Mouse (Mus musculus) cerebellum, postnatal 10 days (tissue): ENCODE measurements at regions not wholly inside any gene's neighbourhood (a gene's known extent, or its start where the extent isn't known, plus 50 kb on each side); places are given as distances from the start of the nearest gene placed in this dataset.

Source experiments
- DNase-seq, 2 experiments: peaks; one replicate each; pipeline ENCODE4 v3.0.0; 2021; ENCODE audit warnings: mixed read lengths in 2 of 2

GRCm38 (mm10) chr10:17082926-17083325 lies 640.1 kb upstream of the Cited2 start:
- DNase-seq = no peak

DNA sequence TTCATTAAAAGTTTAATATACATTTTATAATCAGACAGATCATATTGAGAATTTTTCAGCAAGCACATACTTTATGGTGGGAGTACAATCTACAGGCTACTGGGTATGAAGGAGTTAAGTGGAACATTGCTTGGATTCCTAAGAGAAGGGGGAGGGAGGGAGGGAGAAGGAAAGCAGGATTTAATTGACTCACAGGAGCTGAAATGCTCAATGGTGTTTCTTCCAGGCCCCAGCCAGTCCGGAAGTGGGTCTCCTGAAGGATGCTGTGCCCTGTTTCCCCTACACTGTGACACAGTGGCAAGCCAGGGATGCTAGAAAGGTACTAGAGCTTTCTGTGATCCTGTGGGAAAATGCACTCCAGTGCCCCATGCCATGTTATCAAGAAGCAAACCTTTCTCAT lies 621.0 kb upstream of the Cited2 start:
- no peak for DNase-seq

DNA sequence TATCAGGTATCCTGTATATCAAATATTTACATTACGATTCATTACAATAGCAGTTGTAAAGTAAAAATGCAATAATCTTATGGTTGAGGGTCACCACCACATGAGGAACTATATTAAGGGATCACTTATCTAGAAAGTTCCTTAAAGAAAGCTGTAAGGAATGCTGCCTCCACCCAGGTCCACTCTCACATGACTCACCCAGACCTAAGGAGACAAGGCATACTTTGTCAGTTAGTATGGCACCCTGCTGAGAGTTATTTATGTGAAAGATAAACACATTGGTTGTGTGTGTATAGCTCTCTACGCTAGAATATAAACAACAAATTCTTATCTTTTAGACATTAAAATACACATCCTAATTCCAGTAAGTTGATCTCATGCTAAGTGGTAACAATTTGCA lies 619.6 kb upstream of the Cited2 start:
- no peak for DNase-seq

GRCm38 (mm10) chr10:17106831-17107230 lies 616.2 kb upstream of the Cited2 start:
- DNase-seq = no peak

DNA sequence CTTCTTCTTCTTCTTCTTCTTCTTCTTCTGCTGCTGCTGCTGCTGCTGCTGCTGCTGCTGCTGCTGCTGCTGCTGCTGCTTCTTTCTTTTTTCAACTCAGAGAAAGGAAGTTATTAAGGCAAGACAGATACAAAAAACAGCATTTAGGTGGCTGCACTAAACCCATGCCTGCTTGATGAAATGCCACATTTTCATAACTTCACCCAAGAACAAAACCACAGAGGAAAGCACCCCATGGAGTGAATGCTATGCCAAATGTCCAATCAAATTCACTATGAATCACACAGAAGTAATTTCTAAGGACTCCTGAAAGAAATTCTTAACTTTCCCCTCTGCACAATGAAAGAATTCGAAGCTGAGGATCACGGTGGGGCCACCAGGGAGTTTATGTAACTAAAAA lies 611.9 kb upstream of the Cited2 start:
- no peak for DNase-seq

DNA sequence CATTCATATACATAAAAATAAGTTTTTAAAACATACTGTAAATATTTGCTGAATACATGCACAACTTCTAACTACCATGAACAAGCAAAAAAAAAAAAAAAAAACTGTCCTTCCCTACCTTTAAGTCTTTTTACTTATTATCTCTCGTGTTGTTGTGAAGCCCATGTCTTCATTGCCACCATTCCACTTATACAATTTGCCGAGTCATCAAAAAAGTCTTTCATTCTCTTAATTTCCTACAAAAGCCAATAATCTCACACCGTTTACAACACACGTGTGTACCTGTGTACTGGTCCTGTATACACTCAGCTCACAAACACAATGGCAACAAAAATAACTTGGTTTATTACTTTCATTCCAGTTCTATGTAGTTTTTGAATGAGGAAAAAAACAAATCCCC lies 608.2 kb upstream of the Cited2 start:
- DNase-seq = no peak

- peak; percentile 76 to 80 for DNase-seq
Observed at GRCm38 (mm10) chr10:17129391-17130163, 593.4 kb upstream of the Cited2 start.

- DNase-seq = no peak
Observed at GRCm38 (mm10) chr10:17130661-17131060, 592.4 kb upstream of the Cited2 start.

GRCm38 (mm10) chr10:17131763-17132162 lies 591.3 kb upstream of the Cited2 start:
- DNase-seq = peak; percentile 14 to 22

DNA sequence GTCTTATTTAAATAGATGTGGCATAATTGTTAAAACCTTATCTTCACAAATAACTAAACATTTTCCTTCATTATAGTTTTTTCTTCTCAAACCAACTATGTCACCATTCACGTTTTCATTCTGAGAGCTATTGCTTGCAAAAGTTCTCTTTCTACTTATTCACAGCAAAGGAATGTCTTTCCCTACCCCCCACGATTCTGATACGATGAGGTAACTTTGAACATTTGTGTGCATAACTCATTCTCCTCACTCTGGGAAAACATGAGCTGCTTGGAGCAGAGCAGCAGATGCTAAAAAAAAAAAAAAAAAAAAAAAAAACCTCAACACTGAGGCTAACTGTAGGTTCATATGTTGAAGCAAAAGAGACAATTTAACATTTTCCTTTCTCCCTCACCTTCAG lies 547.6 kb upstream of the Cited2 start:
- no peak for DNase-seq

DNA sequence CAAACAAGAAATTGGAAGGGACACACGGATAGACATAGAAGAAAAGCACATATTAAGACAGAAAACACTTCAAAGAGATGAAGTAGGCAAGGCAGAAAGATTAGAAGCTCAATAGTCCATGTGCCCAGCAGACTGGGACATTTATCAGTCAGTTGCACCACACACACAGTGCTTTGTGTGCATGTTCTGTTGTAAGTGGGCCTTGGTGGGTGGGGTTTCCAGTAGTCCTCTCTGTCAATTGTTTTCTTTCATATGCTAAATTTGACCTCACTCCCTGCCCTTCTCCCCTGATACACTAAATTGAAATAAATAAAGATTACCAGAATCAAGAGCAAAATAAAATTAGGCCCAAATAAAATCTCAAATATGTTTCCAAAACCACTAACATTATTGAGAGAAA lies 546.0 kb upstream of the Cited2 start:
- DNase-seq = no peak

- no peak for DNase-seq
Observed at GRCm38 (mm10) chr10:17177503-17178278, 545.3 kb upstream of the Cited2 start.

- no peak for DNase-seq
Observed at GRCm38 (mm10) chr10:17178627-17179026, 544.4 kb upstream of the Cited2 start.

- DNase-seq = no peak
Observed at GRCm38 (mm10) chr10:17184418-17184817, 538.6 kb upstream of the Cited2 start.

GRCm38 (mm10) chr10:17196205-17196604 lies 526.8 kb upstream of the Cited2 start:
- no peak for DNase-seq

- DNase-seq = peak in 1 of 2 experiments; percentile 5
Observed at GRCm38 (mm10) chr10:17196636-17197035, 526.4 kb upstream of the Cited2 start.

GRCm38 (mm10) chr10:17200524-17201426 lies 522.2 kb upstream of the Cited2 start:
- peak; percentile 53 to 65 for DNase-seq

DNA sequence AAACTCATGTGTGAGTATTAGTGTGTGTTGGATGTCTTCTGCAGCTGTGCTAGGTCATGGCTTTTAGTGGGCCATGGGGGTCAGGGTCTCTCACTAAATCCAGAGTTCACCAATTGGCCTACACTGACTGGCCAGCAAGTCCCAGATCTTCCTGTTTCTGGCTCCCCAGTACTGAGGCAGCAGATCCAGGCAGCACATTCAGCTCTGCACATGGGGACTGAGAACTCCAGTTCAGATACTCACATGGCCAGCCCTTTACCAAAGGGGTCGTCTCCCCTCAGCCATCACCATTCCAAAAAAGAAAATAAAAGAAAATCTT lies 521.6 kb upstream of the Cited2 start:
- peak in 1 of 2 experiments; percentile 3 for DNase-seq

- DNase-seq = peak; percentile 52 to 56
Observed at GRCm38 (mm10) chr10:17202556-17203415, 520.2 kb upstream of the Cited2 start.

DNA sequence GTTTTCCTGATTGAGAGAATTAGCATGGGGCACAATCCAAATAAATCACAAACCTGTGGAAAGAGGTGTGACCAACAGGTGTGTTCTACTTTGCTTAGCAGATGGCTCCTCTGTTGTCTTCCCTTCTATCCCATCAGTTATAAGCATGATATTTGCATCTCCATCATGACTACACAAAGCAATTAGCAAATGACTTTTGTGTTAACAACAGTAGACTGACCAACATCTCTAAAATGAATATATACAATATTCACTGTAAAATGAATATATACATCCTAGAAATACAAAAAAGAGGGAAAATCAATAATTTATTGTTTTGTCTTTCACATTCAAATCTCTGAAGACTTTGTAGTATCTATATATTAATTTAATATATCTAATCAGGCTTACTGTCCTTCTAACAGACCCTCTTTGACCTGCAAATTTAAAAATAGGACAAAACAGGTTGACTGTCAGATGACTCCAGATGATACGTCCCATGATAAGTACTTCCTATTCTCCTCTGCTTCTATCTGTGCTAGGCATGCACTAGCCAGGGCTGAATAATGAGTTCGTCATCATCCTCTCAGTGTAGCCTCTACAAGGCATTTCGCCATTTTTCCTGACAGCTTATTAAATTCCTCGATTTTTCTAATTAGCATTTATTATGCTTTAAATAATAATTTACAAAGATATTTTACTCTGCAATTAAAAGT lies 519.5 kb upstream of the Cited2 start:
- no peak for DNase-seq

GRCm38 (mm10) chr10:17204153-17204552 lies 518.9 kb upstream of the Cited2 start:
- DNase-seq = no peak
